Mouse (Mus musculus): ENCODE results near the gene Vmn1r163.
"Not testable (repeated sequence)": the region's sequence is repeated elsewhere in the genome, so short reads cannot be mapped to it uniquely, and the experiment has no call there.

Gene Vmn1r163

GRCm38 (mm10) chr7:23055240-23055639 is at the start of gene Vmn1r163:
Gene Vmn1r163 (plus strand): TSS chr7:23055540.
- not testable (repeated sequence) for DNase-seq

GRCm38 (mm10) chr7:23019823-23020222 is 35.5 kb upstream of the Vmn1r163 start, which contains the start of gene Gm4216:
Gene Gm4216 (minus strand): TSS chr7:23019923.
- DNase-seq = not testable (repeated sequence)

GRCm38 (mm10) chr7:23067356-23067755 is 12.0 kb downstream of the Vmn1r163 start, which contains the start of gene Gm8720:
Gene Gm8720 (minus strand): TSS chr7:23067456.
- DNase-seq = not testable (repeated sequence)

Data from retina, postnatal 1 day (tissue).